Mouse (Mus musculus) intestine, embryonic 15.5 days (tissue): Measurements from ENCODE around the gene Duxf3. TPM values are rescaled to one million over a fixed set of nuclear protein-coding genes. Genes with fewer than 3 reads are reported as not detected.

Source experiments
- ATAC-seq: fragments of 200-750 bp; cut with Nextera tagmentation; 2 replicates; pipeline ENCODE4 v1.8.0; 2017; ENCODE audit warnings: moderate TSS enrichment, moderate library complexity
- H3K27ac ChIP-seq: fragments of 300-500 bp; sonication (generic); 2 replicates; pipeline ENCODE4 v1.5.1; 2015; ENCODE audit warnings: mild to moderate bottlenecking, inconsistent platforms
- H3K27me3 ChIP-seq: fragments of 300-500 bp; sonication (generic); replicated peaks from 2 replicates; pipeline ENCODE4 v1.6.1; 2015; ENCODE audit warnings: inconsistent platforms
- H3K36me3 ChIP-seq: fragments of 300-500 bp; sonication (generic); 2 replicates; pipeline ENCODE4 v1.6.1; 2015; ENCODE audit warnings: inconsistent platforms
- H3K4me1 ChIP-seq: fragments of 300-500 bp; sonication (generic); replicated peaks from 2 replicates; pipeline ENCODE4 v1.6.1; 2015; ENCODE audit warnings: inconsistent platforms
- H3K4me2 ChIP-seq: fragments of 300-500 bp; sonication (generic); replicated peaks from 2 replicates; pipeline ENCODE4 v1.6.1; 2015; ENCODE audit warnings: mild to moderate bottlenecking, inconsistent platforms
- H3K4me3 ChIP-seq: fragments of 300-500 bp; sonication (generic); replicated peaks from 2 replicates; pipeline ENCODE4 v1.5.1; 2015; ENCODE audit warnings: inconsistent platforms
- H3K9ac ChIP-seq: fragments of 300-500 bp; sonication (generic); 2 replicates; pipeline ENCODE4 v1.6.1; 2015; ENCODE audit warnings: inconsistent platforms
- H3K9me3 ChIP-seq: fragments of 300-500 bp; sonication (generic); 2 replicates; pipeline ENCODE4 v1.6.1; 2016; ENCODE audit warnings: inconsistent platforms
- WGBS: fragments of 180-500 bp; shearing (Covaris S2); methylation state at CpG from one replicate; pipeline ENCODE4 v1.1.7; 2015; 5-methylcytosine and 5-hydroxymethylcytosine counted together
- polyA plus RNA-seq: library from polyadenylated mRNA; unstranded; fragments of >200 nt; fragmentation: Nextera tagmentation; extraction: Ambion mirVana; gene quantifications from 2 replicates; pipeline ENCODE4 v1.2.1, GENCODE M21; 2015

Duxf3 gene
- polyA plus RNA-seq, 1 experiment from 2014 or later: not detected

DNA sequence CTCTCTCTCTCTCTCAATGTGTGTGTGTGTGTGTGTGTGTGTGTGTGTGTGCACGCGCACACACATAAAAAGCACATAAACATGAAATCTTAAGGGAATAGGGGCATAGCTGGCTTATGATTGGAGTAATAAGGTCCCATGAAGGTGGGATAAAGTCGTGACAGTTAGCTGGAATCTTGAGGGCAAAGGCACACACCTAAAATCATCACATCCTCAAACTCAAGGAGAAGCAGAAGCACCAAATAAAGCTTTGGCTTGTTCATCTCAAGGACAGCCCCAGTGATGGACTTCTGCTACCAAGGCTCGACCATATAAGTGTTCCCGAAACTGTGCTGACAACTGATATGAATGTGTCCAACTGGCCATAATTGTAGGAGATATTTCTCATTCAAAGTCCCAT is 17.5 kb downstream of the Duxf3 start:
- Histone ChIP-seq H3K36me3 (no peaks in the 10 kb centered on the region), H3K4me1 (no peaks in the 10 kb centered on the region), H3K27ac (no peak overlapping the region), H3K9me3 (no peaks in the 10 kb centered on the region), H3K4me3 (no peak overlapping the region), H3K9ac (no peak overlapping the region), H3K4me2 (no peak overlapping the region), H3K27me3 (no peaks in the 10 kb centered on the region)
- ATAC-seq: no peak
- WGBS: 80% methylated on average over 5 of the region's 5 CpGs

DNA sequence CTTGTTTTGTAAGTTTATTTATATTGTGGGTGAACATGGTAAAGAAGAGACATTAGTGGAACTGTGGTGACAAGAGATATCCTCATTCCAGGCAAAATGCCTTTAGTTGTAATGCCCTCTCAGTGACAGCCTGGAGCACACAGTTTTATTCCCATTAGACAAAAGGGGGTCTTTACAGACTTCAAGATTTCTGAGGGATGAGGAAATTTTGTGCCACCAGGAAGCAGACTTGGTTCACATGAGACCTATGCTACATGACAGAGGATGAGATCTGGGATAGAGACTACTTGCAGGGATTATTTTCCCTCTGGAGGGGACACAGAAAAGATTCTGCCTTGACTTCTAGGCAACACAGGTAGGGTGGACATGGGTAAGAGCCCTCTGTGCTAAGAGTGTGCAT is 18.0 kb downstream of the Duxf3 start:
- Histone ChIP-seq H3K9me3 (no peaks in the 10 kb centered on the region), H3K27me3 (no peaks in the 10 kb centered on the region), H3K9ac (no peak overlapping the region), H3K27ac (no peak overlapping the region), H3K4me1 (no peaks in the 10 kb centered on the region), H3K4me3 (no peak overlapping the region), H3K36me3 (no peaks in the 10 kb centered on the region), H3K4me2 (no peak overlapping the region)
- ATAC-seq: no peak

DNA sequence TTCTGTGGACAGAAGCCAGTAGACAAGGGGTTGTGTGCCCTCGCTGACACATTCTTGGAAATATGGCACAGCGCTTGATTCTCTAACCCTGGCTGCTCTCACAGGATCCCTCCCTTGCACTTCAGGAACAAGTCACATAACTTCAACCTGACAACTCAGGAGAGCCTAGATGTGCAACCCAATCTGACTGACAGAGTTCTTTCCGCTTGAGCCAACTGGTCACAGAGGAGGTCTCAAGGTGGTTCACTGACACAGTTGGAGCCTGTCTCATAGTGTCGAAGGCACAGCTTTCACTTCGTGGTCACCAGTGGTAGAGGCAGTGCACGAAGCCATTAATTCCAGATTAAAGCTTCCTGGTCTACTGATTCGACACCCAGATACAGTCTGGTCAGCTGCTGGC is 20.2 kb downstream of the Duxf3 start:
- Histone ChIP-seq H3K4me1 (no peaks in the 10 kb centered on the region), H3K27ac (no peak overlapping the region), H3K9me3 (no peaks in the 10 kb centered on the region), H3K4me3 (no peak overlapping the region), H3K27me3 (no peaks in the 10 kb centered on the region), H3K36me3 (no peaks in the 10 kb centered on the region), H3K4me2 (no peak overlapping the region), H3K9ac (no peak overlapping the region)
- 78% methylated on average over 7 of the region's 7 CpGs for WGBS
- ATAC-seq: no peak

DNA sequence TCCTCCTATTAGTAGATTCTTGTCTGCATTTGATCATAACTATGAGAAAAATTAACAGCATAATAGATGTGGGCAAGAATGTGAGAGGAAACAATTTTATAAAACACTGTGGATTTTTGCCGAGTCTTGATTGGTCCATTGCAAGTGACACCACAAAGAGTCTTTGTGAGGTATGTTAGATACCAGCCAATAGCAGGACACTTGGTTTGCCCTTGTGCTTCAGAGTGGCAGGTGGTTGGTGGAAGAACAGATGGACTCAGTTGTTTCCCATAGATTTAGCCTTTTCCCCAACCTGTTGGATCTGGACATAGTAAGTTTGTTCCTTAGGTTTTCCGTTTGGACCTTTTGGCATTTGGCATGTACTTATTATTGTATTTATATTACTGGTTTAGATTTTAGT is 21.3 kb downstream of the Duxf3 start:
- H3K27ac ChIP-seq: no peak overlapping the region
- H3K9ac ChIP-seq: no peak overlapping the region
- no peaks in the 10 kb centered on the region for H3K36me3 ChIP-seq
- H3K4me3 ChIP-seq: no peak overlapping the region
- no peaks in the 10 kb centered on the region for H3K9me3 ChIP-seq
- no peak for ATAC-seq
- no peaks in the 10 kb centered on the region for H3K27me3 ChIP-seq
- WGBS: 86% methylated on average over 2 of the region's 2 CpGs
- H3K4me2 ChIP-seq: no peak overlapping the region
- H3K4me1 ChIP-seq: no peaks in the 10 kb centered on the region

DNA sequence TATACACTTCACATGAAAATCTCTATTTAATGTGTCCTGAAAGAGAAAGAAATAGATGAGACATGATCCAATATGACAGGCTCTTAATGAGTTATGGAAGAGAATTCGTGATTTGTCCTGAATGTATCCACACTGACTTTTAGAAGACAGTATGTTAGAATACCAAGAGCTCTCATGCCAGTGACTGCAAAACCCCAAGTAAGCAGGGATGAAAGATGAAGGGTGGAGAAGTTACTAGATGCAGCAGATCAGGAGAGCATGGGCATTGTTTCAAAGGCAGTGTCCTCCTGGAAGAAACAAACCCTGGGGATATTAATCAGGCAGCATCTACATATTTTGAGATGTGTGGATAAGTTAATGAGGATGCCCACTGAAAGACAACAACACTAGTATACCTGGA is 22.0 kb downstream of the Duxf3 start:
- H3K9ac ChIP-seq: no peak overlapping the region
- H3K4me1 ChIP-seq: no peaks in the 10 kb centered on the region
- no peaks in the 10 kb centered on the region for H3K9me3 ChIP-seq
- no peak overlapping the region for H3K4me2 ChIP-seq
- 62% methylated on average over 1 of the region's 1 CpGs for WGBS
- H3K27ac ChIP-seq: no peak overlapping the region
- no peak overlapping the region for H3K4me3 ChIP-seq
- no peaks in the 10 kb centered on the region for H3K27me3 ChIP-seq
- no peaks in the 10 kb centered on the region for H3K36me3 ChIP-seq
- no peak for ATAC-seq

DNA sequence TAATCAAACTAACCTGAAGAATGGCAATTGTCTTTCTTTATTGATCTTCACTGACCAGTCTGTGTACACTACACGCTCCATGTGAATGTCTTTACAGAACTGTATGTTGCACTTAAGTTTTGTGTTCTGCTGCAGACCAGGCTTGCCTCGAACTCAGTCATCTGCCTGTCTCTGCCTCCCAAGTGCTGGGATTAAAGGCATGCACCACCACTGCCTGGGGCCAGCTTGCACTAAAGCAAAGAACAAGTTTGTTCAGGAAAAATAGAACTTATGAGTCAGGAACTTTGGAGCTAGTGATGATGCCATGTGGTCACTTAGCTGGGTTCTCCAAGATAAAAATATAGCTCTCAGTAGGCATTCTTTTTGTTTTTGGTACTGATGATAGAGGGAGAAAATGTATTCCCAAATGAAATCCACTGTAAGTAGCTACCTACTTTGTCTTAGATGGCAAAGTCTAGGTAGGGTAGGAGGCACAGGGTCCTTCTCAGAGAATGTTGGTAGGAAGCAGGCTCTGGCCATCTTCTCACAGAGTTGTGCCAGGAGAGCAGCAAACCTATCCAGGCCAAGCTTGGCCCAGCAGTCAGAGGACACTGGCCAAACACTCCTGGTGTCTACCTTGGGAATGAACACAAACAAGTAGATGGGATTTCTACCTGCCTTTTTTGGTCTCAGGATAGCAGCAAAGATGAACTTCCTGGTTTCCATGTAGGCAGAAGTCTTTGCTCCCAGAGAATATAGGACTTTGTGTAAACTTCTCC is 22.6 kb downstream of the Duxf3 start:
- Histone ChIP-seq H3K4me1 (no peaks in the 10 kb centered on the region), H3K36me3 (no peaks in the 10 kb centered on the region), H3K27me3 (no peaks in the 10 kb centered on the region), H3K9ac (no peak overlapping the region), H3K4me3 (no peak overlapping the region), H3K27ac (no peak overlapping the region), H3K9me3 (no peaks in the 10 kb centered on the region), H3K4me2 (no peak overlapping the region)
- WGBS: 69% methylated on average over 2 of the region's 2 CpGs
- no peak for ATAC-seq

DNA sequence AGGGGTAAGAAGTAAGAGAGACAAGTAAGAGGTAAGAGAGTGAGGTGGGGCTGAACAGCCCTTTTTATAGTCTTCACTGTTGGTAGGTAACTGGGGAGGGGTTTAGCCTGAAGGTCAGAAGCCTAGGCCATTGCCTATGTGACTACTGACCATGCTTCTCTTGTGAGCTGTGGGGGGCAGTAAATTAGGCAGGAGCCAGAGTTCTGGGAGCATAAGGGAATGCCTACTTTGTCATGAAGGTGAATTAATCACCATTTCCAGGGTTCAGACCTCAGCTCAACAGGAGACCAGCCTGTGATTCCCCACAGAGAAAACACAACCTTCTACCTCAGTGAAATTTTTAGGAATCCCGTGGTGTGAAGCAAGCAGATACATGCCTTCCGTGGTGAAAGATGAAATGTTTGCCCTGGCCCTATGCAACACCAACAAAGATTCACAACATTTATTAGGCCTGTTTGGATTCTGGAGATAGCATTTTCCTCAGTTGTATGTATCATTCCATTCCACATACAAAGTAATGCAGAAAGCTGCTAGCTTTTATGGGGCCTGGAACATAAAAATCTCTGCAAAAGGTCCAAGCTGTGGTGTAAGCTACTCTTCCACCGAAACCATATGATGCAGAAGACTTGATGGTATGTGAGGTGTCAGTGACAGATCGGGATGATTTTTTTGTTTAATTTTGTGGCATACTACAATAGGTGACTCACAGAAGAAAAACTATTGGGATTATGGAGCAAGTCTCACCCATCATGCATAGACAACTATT is 25.7 kb downstream of the Duxf3 start:
- H3K27ac ChIP-seq: no peak overlapping the region
- 87% methylated on average over 4 of the region's 4 CpGs for WGBS
- no peaks in the 10 kb centered on the region for H3K4me1 ChIP-seq
- no peak overlapping the region for H3K4me2 ChIP-seq
- ATAC-seq: no peak
- no peak overlapping the region for H3K4me3 ChIP-seq
- no peaks in the 10 kb centered on the region for H3K9me3 ChIP-seq
- no peaks in the 10 kb centered on the region for H3K36me3 ChIP-seq
- H3K27me3 ChIP-seq: no peaks in the 10 kb centered on the region
- no peak overlapping the region for H3K9ac ChIP-seq

DNA sequence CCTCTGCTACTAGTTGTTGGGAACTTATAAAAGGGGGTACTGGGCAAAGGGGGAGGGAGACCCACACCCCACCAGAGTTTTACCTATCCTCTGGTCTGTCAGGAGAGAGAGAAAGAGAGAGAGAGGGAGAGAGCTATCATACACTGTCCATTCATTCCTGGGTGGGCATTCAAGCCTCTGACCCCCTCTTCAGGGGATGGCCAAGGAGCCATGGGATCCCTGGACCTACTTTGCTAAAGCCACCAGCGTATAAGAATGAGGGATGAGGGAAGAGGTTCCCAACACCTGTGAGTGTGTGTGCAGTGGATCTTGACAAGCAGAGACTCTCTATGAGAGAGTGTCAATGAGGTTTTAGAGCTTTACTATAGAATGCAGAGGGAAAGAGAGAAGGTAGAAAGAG is 26.5 kb downstream of the Duxf3 start:
- no peak overlapping the region for H3K4me2 ChIP-seq
- H3K36me3 ChIP-seq: no peaks in the 10 kb centered on the region
- H3K4me3 ChIP-seq: no peak overlapping the region
- ATAC-seq: no peak
- H3K27ac ChIP-seq: no peak overlapping the region
- no peak overlapping the region for H3K9ac ChIP-seq
- H3K4me1 ChIP-seq: no peaks in the 10 kb centered on the region
- H3K27me3 ChIP-seq: no peaks in the 10 kb centered on the region
- WGBS: 33% methylated on average over 1 of the region's 1 CpGs
- no peaks in the 10 kb centered on the region for H3K9me3 ChIP-seq

Other genes starting within 250 kb of the Duxf3 start
- not detected in 2 replicates for gene AW822073, start 7.7 kb downstream of the Duxf3 start, polyA plus RNA-seq
- gene Gm4981, start 4.0 kb upstream of the Duxf3 start, polyA plus RNA-seq: not detected in 2 replicates
- gene Gcc2, start 22.8 kb upstream of the Duxf3 start, polyA plus RNA-seq: 75.3 and 85.5 TPM in 2 replicates
- 131 and 143 TPM in 2 replicates for gene Lims1, start 90.8 kb upstream of the Duxf3 start, polyA plus RNA-seq
- gene Ranbp2, start 214.2 kb upstream of the Duxf3 start, polyA plus RNA-seq: 19.9 and 23.1 TPM in 2 replicates